19 mouse cellular contexts compared by ENCODE assay signal in the genomic region with DNA sequence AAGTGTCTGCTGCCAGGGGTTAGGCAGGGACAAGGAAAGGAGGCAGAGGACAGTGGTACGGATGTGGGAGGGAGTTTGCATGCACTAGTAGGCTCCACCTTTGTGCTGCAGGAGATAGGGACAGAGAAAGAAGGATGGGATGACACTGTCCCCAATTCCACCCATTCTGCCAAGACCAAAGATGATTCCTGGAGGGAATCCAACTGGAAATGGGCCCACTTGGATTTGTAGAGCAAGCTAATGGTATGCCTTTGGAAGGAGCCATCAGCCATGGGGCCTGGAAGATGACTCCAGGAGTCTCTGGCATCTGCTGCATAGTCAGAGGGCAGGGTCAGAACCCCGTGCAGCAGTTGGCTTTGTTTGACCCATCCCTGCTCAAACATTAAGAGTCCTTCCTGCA. TPM values are rescaled to one million over a fixed set of nuclear protein-coding genes. Genes with fewer than 3 reads are reported as not detected.
DNase-seq lines count a peak whose midpoint lies in the region.
"Had no signal": no experiment of that assay in that cellular context is flagged by ENCODE, and none has a peak within 500 bp of the region (broad histone marks: within the 10 kb centered on the region; RNA-seq: fewer than 3 reads in every experiment).

No protein-coding gene starts in this region.

- DNase-seq in left cerebral cortex, postnatal 4 days, result peak; percentile 87
- DNase-seq in left cerebral cortex, postnatal 36 days (ENCODE audit: low spot score in 2 of 2), result no peak
- peak; percentile 92 for DNase-seq in brain, adult 2 months (ENCODE audit: low read depth, low spot score)
- peak; percentile 85 for DNase-seq in cerebellum, adult 11-12 months
- DNase-seq in cerebellum, postnatal 14 days, result peak; percentile 94 to 96
- no peak for DNase-seq in urinary bladder, adult 2 months (ENCODE audit: low spot score)
- DNase-seq in forebrain, embryonic 10.5 days (ENCODE audit: extremely low spot score, low spot score), result no peak
- DNase-seq: adrenal gland, postnatal 36 days; layer of hippocampus, postnatal 36 days; liver, postnatal 0 days; lung, postnatal 4 days; right cerebral cortex, postnatal 4 days; thymus, adult 2 months had no signal

- intact Hi-C loops in left cerebral cortex, postnatal 4 days (cut with DNase I), result no loop called here
- intact Hi-C loops in left cerebral cortex, postnatal 36 days (cut with DNase I), result no loop called here

- H3K27ac ChIP-seq in forebrain, embryonic 10.5 days, result no peak overlapping the region
- H3K27ac ChIP-seq: embryonic facial prominence, embryonic 13.5 days; hindbrain, embryonic 13.5 days; kidney, postnatal 0 days; limb, embryonic 15.5 days; midbrain, embryonic 10.5 days had no signal

- no peaks in the 10 kb centered on the region for H3K9me3 ChIP-seq in forebrain, embryonic 10.5 days
- H3K9me3 ChIP-seq: embryonic facial prominence, embryonic 13.5 days; hindbrain, embryonic 13.5 days; limb, embryonic 15.5 days; midbrain, embryonic 10.5 days had no signal

- WGBS in forebrain, embryonic 10.5 days, result 85% methylated on average over 2 of the region's 2 CpGs

- H3K4me3 ChIP-seq in forebrain, embryonic 10.5 days, result no peak overlapping the region
- H3K4me3 ChIP-seq: embryonic facial prominence, embryonic 13.5 days; hindbrain, embryonic 13.5 days; limb, embryonic 15.5 days; midbrain, embryonic 10.5 days had no signal

- H3K4me1 ChIP-seq in forebrain, embryonic 10.5 days, result peaks cover 24% of the 10 kb centered on the region

- peaks cover under 1% of the 10 kb centered on the region for H3K36me3 ChIP-seq in forebrain, embryonic 10.5 days (replicated peaks)
- H3K36me3 ChIP-seq: embryonic facial prominence, embryonic 13.5 days; limb, embryonic 15.5 days had no signal

- H3K27me3 ChIP-seq in forebrain, embryonic 10.5 days (ENCODE audit: poor library complexity, severe bottlenecking), result no peaks in the 10 kb centered on the region
- H3K27me3 ChIP-seq: hindbrain, embryonic 13.5 days had no signal

RNA-seq across cellular contexts. Expression of a gene that starts 52.3 kb away (rescaled TPM):
- total RNA-seq in left cerebral cortex, postnatal 4 days (2021), result 100 to 1,000 TPM; 101 to 117 TPM
- 100 to 1,000 TPM in 1 of 2 experiments, 10 to 100 TPM in 1; 89.3 to 105 TPM for total RNA-seq in left cerebral cortex, postnatal 36 days (2021)
- polyA plus RNA-seq in urinary bladder, adult 2 months (2012; rRNA removed), result 2.5 and 2.9 TPM in 2 replicates
- polyA plus RNA-seq in forebrain, embryonic 10.5 days (2016; fragmentation: Nextera tagmentation; extraction: Ambion mirVana), result 5.5 and 6.0 TPM in 2 replicates
- total RNA-seq: monocyte, adult 5-6 weeks had no signal
- polyA plus RNA-seq: liver, postnatal 0 days had no signal

Comparison
In these comparisons a context has a peak if more than half of its experiments do, and no peak if none do; other contexts are left out.
1. DNase-seq: peak in left cerebral cortex, postnatal 4 days (single experiment), brain, adult 2 months (single experiment), cerebellum, adult 11-12 months (single experiment) and cerebellum, postnatal 14 days (2 of 2); none in left cerebral cortex, postnatal 36 days (0 of 2), urinary bladder, adult 2 months (single experiment) and forebrain, embryonic 10.5 days (single experiment).